Mouse (Mus musculus) stomach, embryonic 14.5 days (tissue): ENCODE results near the gene Zkscan5. TPM values are rescaled to one million over a fixed set of nuclear protein-coding genes. Genes with fewer than 3 reads are reported as not detected.

Source experiments
- ATAC-seq: fragments of 200-750 bp; cut with Nextera tagmentation; 2 replicates; pipeline ENCODE4 v1.8.0; 2017; ENCODE audit warnings: low read depth, moderate TSS enrichment; ENCODE audit not compliant: insufficient number of reproducible peaks, insufficient read depth, low FRiP score
- H3K27ac ChIP-seq: fragments of 300-500 bp; sonication (generic); 2 replicates; pipeline ENCODE4 v1.5.1; 2014; ENCODE audit warnings: mild to moderate bottlenecking, low read length, moderate library complexity, mixed read lengths
- H3K27me3 ChIP-seq: fragments of 300-500 bp; sonication (generic); 2 replicates; pipeline ENCODE4 v1.6.1; 2014; ENCODE audit warnings: low read length, control low read depth, mixed read lengths; ENCODE audit not compliant: control insufficient read depth, insufficient read depth
- H3K36me3 ChIP-seq: fragments of 300-500 bp; sonication (generic); 2 replicates; pipeline ENCODE4 v1.6.1; 2014; ENCODE audit warnings: mild to moderate bottlenecking, control low read depth, low read length, moderate library complexity, mixed read lengths; ENCODE audit not compliant: control insufficient read depth, insufficient read depth
- H3K4me1 ChIP-seq: fragments of 300-500 bp; sonication (generic); 2 replicates; pipeline ENCODE4 v1.6.1; 2014; ENCODE audit warnings: low read length, control low read depth, mixed read lengths; ENCODE audit not compliant: control insufficient read depth, insufficient read depth
- H3K4me2 ChIP-seq: fragments of 300-500 bp; sonication (generic); replicated peaks from 2 replicates; pipeline ENCODE4 v1.6.1; 2014; ENCODE audit warnings: low read depth, low read length, control low read depth
- H3K4me3 ChIP-seq: fragments of 300-500 bp; sonication (generic); 2 replicates; pipeline ENCODE4 v1.5.1; 2014; ENCODE audit warnings: low read depth, low read length, control low read depth
- H3K9ac ChIP-seq: fragments of 300-500 bp; sonication (generic); replicated peaks from 2 replicates; pipeline ENCODE4 v1.6.1; 2014; ENCODE audit warnings: low read depth, mild to moderate bottlenecking, control low read depth, low read length, moderate library complexity, mixed read lengths
- H3K9me3 ChIP-seq: fragments of 300-500 bp; sonication (generic); 2 replicates; pipeline ENCODE4 v1.6.1; 2016; ENCODE audit warnings: low read depth, low read length, control low read depth; ENCODE audit not compliant: control insufficient read depth
- WGBS: fragments of 180-500 bp; shearing (Covaris S2); extraction: QIAGEN DNeasy Blood & Tissue Kit; methylation state at CpG from one replicate; pipeline ENCODE4 v1.1.7; 2014; 5-methylcytosine and 5-hydroxymethylcytosine counted together
- polyA plus RNA-seq: library from polyadenylated mRNA; unstranded; fragments of >200 nt; fragmentation: Nextera tagmentation; extraction: Ambion mirVana; gene quantifications from 2 replicates; pipeline ENCODE4 v1.2.1, GENCODE M21; 2014

The Zkscan5 gene
- polyA plus RNA-seq = 13.6 and 13.9 TPM in 2 replicates

DNA sequence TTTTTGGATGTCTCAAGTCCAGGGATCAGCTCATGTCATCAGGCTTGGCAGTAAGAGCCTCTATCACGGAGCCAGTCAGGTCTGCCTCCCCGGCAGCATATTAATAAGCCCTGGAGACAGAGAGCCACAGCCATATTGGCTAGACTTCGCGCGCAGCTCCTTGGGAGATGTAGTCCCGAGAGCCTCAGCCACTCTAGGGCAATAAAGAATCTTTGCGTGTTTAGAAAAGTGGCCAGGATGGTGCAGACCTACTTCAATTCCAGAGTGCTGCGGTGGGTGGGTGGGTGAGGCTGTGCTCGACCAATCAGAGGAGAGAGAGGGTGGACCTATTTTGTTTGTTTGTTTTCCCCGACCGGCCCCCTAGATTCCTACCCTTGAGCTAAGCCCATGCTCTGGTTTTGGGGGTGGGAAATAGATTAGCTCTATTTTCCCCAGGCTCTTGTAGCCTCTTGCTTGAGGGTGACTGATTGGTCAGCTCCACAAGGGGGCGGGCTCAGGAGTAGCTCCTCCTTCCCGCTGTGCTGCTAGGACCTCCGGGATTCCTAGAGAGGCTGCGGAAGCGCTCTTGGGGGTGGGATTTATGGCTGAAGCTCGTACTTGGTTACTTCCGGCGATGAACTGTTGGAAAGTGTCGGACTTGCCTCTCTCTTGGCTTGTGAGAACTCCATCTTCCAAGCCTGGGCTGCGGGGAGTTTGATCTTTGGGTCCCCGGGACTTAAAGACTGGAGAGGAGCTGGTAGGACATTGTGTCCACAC, at the start of gene Zkscan5:
Zkscan5 (plus strand) TSS at position 627 of the 756 bp plus-strand sequence.
- ATAC-seq = peak; percentile 97
- 0% methylated on average over 22 of the region's 22 CpGs for WGBS

DNA sequence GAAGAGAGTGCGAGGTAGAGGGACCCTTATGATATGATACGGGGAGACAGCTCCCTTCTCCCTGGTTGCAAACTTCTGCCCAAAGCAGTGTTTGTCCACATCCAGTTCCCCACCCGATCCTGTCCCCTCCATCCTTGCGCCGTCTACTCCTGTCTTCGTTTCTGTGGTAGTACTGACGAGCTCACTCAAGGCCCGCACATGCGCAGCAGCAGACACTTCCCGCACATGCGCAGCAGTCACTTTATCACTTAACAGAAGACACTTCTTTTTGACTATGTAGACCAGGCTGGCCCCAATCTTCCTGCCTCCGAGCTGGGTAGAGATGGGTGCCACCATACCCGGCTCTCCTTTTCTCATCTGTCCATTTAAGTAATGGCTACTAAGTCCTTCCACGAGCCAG, 43.0 kb upstream of the Zkscan5 start:
- H3K4me1 ChIP-seq = no peaks in the 10 kb centered on the region
- no peaks in the 10 kb centered on the region for H3K9me3 ChIP-seq
- 94% methylated on average over 14 of the region's 14 CpGs for WGBS
- no peak for ATAC-seq
- no peak overlapping the region for H3K4me2 ChIP-seq
- H3K27ac ChIP-seq = no peak overlapping the region
- no peak overlapping the region for H3K9ac ChIP-seq
- H3K4me3 ChIP-seq = no peak overlapping the region
- peaks cover 33% of the 10 kb centered on the region for H3K36me3 ChIP-seq
- no peaks in the 10 kb centered on the region for H3K27me3 ChIP-seq

More for the DNA sequence above, at the start of gene Zkscan5:
- no peaks in the 10 kb centered on the region for H3K27me3 ChIP-seq
- peak within 1 kb of the TSS; percentile 47; the same call in 1 of the 2 replicates for H3K9ac ChIP-seq
- no peaks in the 10 kb centered on the region for H3K9me3 ChIP-seq
- peaks cover 4% of the 10 kb centered on the region; the same call in 1 of the 2 replicates for H3K36me3 ChIP-seq
- H3K4me3 ChIP-seq = peak within 1 kb of the TSS; percentile 48
- H3K4me1 ChIP-seq = peaks cover 11% of the 10 kb centered on the region; the same call in 1 of the 2 replicates
- peak within 1 kb of the TSS; percentile 89 for H3K27ac ChIP-seq
- H3K4me2 ChIP-seq = peak within 1 kb of the TSS; percentile 50

DNA sequence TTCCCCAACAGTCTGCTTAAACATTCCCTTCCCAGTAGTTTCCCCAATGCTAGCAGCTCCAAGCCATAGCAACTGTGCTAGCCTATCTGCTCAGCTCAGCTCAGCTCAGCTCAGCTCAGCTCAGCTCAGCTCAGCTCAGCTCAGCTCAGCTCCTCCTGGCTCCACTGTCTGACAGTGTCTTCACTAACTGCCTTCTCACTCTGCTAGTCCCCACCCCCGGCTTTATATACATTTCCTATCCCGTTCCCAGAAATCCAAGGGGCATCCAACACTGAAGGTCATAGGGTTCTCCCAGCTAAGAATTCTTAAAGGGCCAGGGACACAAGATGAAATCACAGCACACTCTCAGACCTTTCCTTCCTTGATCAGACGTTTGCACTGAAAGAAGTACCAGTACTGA, 39.7 kb upstream of the Zkscan5 start:
- no peak overlapping the region for H3K4me2 ChIP-seq
- peaks cover 18% of the 10 kb centered on the region for H3K36me3 ChIP-seq
- 51% methylated on average over 3 of the region's 3 CpGs for WGBS
- ATAC-seq = no peak
- peaks cover 11% of the 10 kb centered on the region; the same call in 1 of the 2 replicates for H3K4me1 ChIP-seq
- H3K9ac ChIP-seq = no peak overlapping the region
- H3K9me3 ChIP-seq = no peaks in the 10 kb centered on the region
- no peaks in the 10 kb centered on the region for H3K27me3 ChIP-seq
- H3K27ac ChIP-seq = no peak overlapping the region
- H3K4me3 ChIP-seq = no peak overlapping the region

DNA sequence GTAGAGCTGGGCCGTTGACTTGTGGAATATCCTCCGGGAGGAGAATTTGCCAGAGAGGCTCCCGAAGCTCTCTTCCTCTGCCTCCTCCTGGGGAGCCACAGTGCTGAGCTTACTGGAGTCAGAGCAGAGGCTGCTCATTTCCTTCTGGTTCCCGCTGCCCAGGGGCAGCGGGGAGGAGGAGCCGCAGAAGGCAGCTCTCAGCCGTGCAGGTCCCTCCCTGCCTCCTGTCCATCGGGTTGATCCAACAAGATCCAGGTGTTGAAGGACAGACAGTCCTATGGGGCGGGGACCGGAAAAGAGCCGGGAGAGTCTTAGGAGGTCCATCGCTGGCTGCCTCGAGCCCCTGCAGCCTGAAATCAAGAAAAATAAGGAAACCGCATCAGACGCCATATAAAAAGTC, 39.2 kb upstream of the Zkscan5 start:
- no peak overlapping the region for H3K27ac ChIP-seq
- H3K27me3 ChIP-seq = no peaks in the 10 kb centered on the region
- no peak overlapping the region for H3K4me3 ChIP-seq
- H3K4me2 ChIP-seq = no peak overlapping the region
- H3K4me1 ChIP-seq = peaks cover 11% of the 10 kb centered on the region; the same call in 1 of the 2 replicates
- H3K9me3 ChIP-seq = no peaks in the 10 kb centered on the region
- 82% methylated on average over 15 of the region's 15 CpGs for WGBS
- H3K36me3 ChIP-seq = peaks cover 19% of the 10 kb centered on the region; the same call in 1 of the 2 replicates
- no peak overlapping the region for H3K9ac ChIP-seq
- no peak for ATAC-seq

DNA sequence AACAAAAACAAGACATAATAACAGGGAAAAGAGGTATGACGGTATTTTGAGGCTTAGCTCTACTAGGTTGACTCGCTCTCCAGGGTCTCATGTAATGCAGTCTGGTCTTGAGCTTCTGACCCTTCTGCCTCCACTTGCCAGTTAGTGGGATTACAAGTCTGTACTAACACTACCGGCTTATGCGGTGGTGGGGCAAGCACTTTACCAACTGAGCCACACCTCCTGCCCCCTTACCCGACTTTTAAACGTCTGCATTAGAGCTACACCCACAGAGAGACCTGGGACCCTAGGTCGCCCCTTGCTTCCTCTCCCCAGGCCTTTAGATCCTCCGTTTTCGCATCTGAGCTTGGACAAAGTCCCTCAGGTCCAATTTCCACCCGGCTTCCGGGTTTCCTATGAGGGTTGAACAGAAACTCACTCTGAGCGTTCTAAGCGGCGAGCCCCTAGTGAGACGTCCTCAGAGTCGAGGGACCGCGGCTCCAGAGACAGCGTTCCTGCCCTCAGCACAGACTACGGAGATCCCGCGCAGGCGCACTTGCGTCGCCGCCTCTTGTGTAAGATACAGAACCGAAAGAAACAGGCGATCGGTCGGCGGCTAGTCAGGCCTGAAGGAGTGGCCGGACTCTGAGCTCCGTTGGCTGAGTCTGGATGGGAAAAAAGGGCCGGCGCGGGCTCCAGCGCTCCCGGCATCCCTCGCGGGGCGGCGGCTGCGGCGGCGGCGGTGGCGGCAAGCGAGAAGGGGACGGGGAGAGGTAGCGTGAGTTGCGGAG, 37.6 kb upstream of the Zkscan5 start, which contains the start of the genes Ptcd1 and Cpsf4:
Ptcd1 (minus strand) TSS at position 573 of the 770 bp plus-strand sequence.
Cpsf4 (plus strand) TSS at position 678 of the 770 bp plus-strand sequence.
- peaks cover 11% of the 10 kb centered on the region; the same call in 1 of the 2 replicates for H3K4me1 ChIP-seq
- H3K27me3 ChIP-seq = no peaks in the 10 kb centered on the region
- no peaks in the 10 kb centered on the region for H3K9me3 ChIP-seq
- peaks cover 32% of the 10 kb centered on the region for H3K36me3 ChIP-seq
- peak; percentile 96 for ATAC-seq
- H3K4me2 ChIP-seq = peak within 1 kb of the TSS; percentile 91
- WGBS = under 1% methylated on average over 51 of the region's 51 CpGs
- H3K27ac ChIP-seq = peak within 1 kb of the TSS; percentile 84
- peak within 1 kb of the TSS; percentile 93 for H3K9ac ChIP-seq
- peak within 1 kb of the TSS; percentile 89 for H3K4me3 ChIP-seq

DNA sequence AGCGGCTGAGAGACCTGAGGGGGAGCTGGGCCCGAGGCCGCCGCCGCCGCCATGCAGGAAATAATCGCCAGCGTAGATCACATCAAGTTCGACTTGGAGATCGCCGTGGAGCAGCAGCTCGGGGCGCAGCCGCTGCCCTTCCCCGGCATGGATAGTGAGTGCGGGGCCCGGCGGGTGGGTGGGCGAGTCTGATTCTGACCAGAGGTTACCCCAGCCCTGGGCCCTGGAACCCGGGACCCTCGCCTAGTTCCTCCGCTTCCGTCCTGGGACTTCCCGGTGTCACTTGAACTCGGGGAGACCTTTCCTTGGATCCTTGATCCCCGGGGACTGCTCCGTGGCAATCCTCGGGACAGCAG, 37.1 kb upstream of the Zkscan5 start:
- H3K9ac ChIP-seq = peak overlapping the region; percentile 93
- no peaks in the 10 kb centered on the region for H3K27me3 ChIP-seq
- peak overlapping the region; percentile 91 for H3K4me2 ChIP-seq
- ATAC-seq = peak; percentile 44
- peaks cover 36% of the 10 kb centered on the region for H3K36me3 ChIP-seq
- peak overlapping the region; percentile 76 for H3K27ac ChIP-seq
- no peaks in the 10 kb centered on the region for H3K9me3 ChIP-seq
- H3K4me3 ChIP-seq = peak overlapping the region; percentile 89
- H3K4me1 ChIP-seq = peaks cover 11% of the 10 kb centered on the region; the same call in 1 of the 2 replicates
- under 1% methylated on average over 28 of the region's 28 CpGs for WGBS

DNA sequence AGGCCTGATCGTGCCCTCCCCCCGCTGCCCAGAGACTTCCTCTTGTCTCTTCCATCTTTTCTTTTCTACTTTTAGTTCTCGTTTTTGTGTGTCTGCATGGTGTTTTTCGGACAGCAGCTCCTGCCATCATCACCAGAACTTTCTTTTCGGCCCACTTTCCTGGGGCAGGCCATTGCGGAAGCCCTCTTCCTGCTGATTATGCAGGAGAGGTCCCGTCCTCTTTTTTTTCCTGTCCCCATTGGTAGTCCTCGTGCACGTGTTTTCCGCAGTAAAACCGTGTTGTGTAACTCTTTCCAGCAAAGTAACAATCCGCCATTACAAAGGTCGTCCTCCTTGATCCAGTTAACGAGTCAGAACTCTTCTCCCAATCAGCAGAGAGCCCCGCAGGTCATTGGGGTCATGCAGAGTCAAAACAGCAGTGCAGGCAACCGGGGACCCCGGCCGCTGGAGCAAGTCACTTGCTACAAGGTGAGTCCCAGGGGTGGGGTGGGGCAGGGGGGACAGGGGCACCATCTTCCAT, 25.8 kb upstream of the Zkscan5 start:
- Histone ChIP-seq H3K9ac (no peak overlapping the region), H3K36me3 (peaks cover 98% of the 10 kb centered on the region), H3K4me2 (no peak overlapping the region), H3K27ac (no peak overlapping the region), H3K4me1 (no peaks in the 10 kb centered on the region), H3K4me3 (no peak overlapping the region), H3K9me3 (no peaks in the 10 kb centered on the region), H3K27me3 (no peaks in the 10 kb centered on the region)
- WGBS = 89% methylated on average over 18 of the region's 18 CpGs
- ATAC-seq = no peak

DNA sequence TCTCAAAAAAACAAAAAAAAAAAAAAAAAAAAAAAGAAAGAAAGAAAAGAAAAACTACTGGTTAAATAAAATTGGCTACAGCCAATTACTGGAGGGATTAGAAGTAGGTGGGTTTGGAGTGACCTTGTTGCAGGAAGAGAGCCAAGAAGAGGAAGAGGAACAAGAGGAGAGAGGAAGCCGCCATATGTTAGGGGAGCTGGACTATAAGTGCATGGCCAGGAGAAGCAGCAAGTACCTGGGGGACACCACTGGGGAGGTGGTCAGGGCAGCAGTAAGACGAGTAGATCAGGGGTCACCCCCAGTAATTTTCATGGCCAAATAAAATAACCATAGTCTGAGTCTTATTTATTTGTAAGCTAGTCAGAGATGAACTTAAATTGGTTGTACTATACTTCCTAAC, 19.1 kb upstream of the Zkscan5 start:
- Histone ChIP-seq H3K36me3 (peaks cover 72% of the 10 kb centered on the region), H3K27ac (no peak overlapping the region)

More for the DNA sequence above, 19.1 kb upstream of the Zkscan5 start:
- WGBS = 93% methylated on average over 2 of the region's 2 CpGs
- no peak for ATAC-seq
- no peaks in the 10 kb centered on the region for H3K9me3 ChIP-seq
- H3K4me3 ChIP-seq = no peak overlapping the region
- peaks cover 6% of the 10 kb centered on the region for H3K4me1 ChIP-seq
- H3K4me2 ChIP-seq = no peak overlapping the region
- H3K9ac ChIP-seq = no peak overlapping the region
- H3K27me3 ChIP-seq = no peaks in the 10 kb centered on the region
